Mouse (Mus musculus): ENCODE measurements around the gene Kcnj9.

Kcnj9 gene

GRCm38 (mm10) chr1:172311921-172312767 is 17.0 kb downstream of the Kcnj9 start:
- DNase-seq (ENCODE audit: low read depth) = peak; percentile 72

- peak; percentile 50 for DNase-seq (ENCODE audit: low read depth)
These were observed 17.7 kb downstream of the Kcnj9 start for GRCm38 (mm10) chr1:172311248-172311906.

- DNase-seq (ENCODE audit: low read depth) = peak; percentile 90
These were observed 19.3 kb downstream of the Kcnj9 start for GRCm38 (mm10) chr1:172309699-172310398.

GRCm38 (mm10) chr1:172308409-172308808 is 20.7 kb downstream of the Kcnj9 start:
- DNase-seq (ENCODE audit: low read depth) = no peak

- no peak for DNase-seq (ENCODE audit: low read depth)
These were observed 21.2 kb downstream of the Kcnj9 start for GRCm38 (mm10) chr1:172307936-172308335.

- no peak for DNase-seq (ENCODE audit: low read depth)
These were observed 22.2 kb downstream of the Kcnj9 start for GRCm38 (mm10) chr1:172306885-172307284.

GRCm38 (mm10) chr1:172306196-172306595 is 22.9 kb downstream of the Kcnj9 start:
- DNase-seq (ENCODE audit: low read depth) = no peak

- no peak for DNase-seq (ENCODE audit: low read depth)
These were observed 23.5 kb downstream of the Kcnj9 start for GRCm38 (mm10) chr1:172305635-172306034.

GRCm38 (mm10) chr1:172305153-172305552 is 24.0 kb downstream of the Kcnj9 start:
- DNase-seq (ENCODE audit: low read depth) = no peak

GRCm38 (mm10) chr1:172304443-172304842 is 24.7 kb downstream of the Kcnj9 start:
- no peak for DNase-seq (ENCODE audit: low read depth)

- no peak for DNase-seq (ENCODE audit: low read depth)
These were observed 26.3 kb downstream of the Kcnj9 start for GRCm38 (mm10) chr1:172302851-172303250.

GRCm38 (mm10) chr1:172302311-172302710 is 26.8 kb downstream of the Kcnj9 start:
- no peak for DNase-seq (ENCODE audit: low read depth)

- DNase-seq (ENCODE audit: low read depth) = no peak
These were observed 27.9 kb downstream of the Kcnj9 start for GRCm38 (mm10) chr1:172301180-172301579.

- DNase-seq (ENCODE audit: low read depth) = no peak
These were observed 28.9 kb downstream of the Kcnj9 start for GRCm38 (mm10) chr1:172300247-172300646.

GRCm38 (mm10) chr1:172299528-172299927 is 29.6 kb downstream of the Kcnj9 start:
- DNase-seq (ENCODE audit: low read depth) = no peak

GRCm38 (mm10) chr1:172297611-172298537 is 31.2 kb downstream of the Kcnj9 start, which contains the start of gene Atp1a2:
Gene Atp1a2, minus strand, starts transcription at chr1:172298064.
- no peak for DNase-seq (ENCODE audit: low read depth)

GRCm38 (mm10) chr1:172296816-172297510 is 32.2 kb downstream of the Kcnj9 start:
- no peak for DNase-seq (ENCODE audit: low read depth)

GRCm38 (mm10) chr1:172295751-172296197 is 33.3 kb downstream of the Kcnj9 start:
- DNase-seq (ENCODE audit: low read depth) = no peak

GRCm38 (mm10) chr1:172293449-172293848 is 35.7 kb downstream of the Kcnj9 start:
- DNase-seq (ENCODE audit: low read depth) = no peak

- no peak for DNase-seq (ENCODE audit: low read depth)
These were observed 36.2 kb downstream of the Kcnj9 start for GRCm38 (mm10) chr1:172292880-172293279.

- no peak for DNase-seq (ENCODE audit: low read depth)
These were observed 39.5 kb downstream of the Kcnj9 start for GRCm38 (mm10) chr1:172289617-172289946.
